Mouse (Mus musculus): ENCODE measurements around the gene Rnf43. TPM values are rescaled to one million over a fixed set of nuclear protein-coding genes. Genes with fewer than 3 reads are reported as not detected.

Rnf43 gene
- polyA plus RNA-seq, 1 experiment from 2014 or later: 0.92 TPM

DNA sequence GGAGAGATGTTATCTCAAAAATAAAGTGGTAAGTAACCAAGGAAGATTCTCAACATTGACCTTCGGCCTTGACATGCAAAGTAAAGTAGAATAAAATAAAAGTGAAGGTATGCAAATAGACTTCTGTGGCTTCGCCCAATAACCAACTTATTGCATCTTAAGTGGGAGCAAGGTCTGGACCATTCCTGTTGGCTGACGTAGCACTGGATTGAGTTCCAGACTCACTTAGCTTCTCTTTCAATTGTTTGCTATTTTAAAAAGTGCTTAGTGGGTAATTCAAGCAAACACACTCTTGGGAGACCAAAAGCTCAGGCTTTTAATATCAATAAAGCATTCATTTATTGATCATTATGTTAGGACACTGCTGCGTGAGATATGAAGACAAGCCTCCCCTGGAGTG is 35.6 kb downstream of the Rnf43 start:
- Histone ChIP-seq H3K9ac (replicated peaks) (no peak overlapping the region), H3K9me3 (no peaks in the 10 kb centered on the region), H3K4me1 (no peaks in the 10 kb centered on the region), H3K27ac (replicated peaks) (no peak overlapping the region), H3K27me3 (no peaks in the 10 kb centered on the region), H3K4me2 (replicated peaks) (no peak overlapping the region), H3K36me3 (no peaks in the 10 kb centered on the region), H3K4me3 (no peak overlapping the region)
- no peak for ATAC-seq (replicated peaks)
- WGBS: 86% methylated on average over 4 of the region's 4 CpGs

- ATAC-seq (replicated peaks): no peak
- H3K4me3 ChIP-seq: no peak overlapping the region
- no peak overlapping the region for H3K27ac ChIP-seq (replicated peaks)
- H3K27me3 ChIP-seq: no peaks in the 10 kb centered on the region
- no peak overlapping the region for H3K9ac ChIP-seq (replicated peaks)
- 88% methylated on average over 6 of the region's 6 CpGs for WGBS
- H3K4me2 ChIP-seq (replicated peaks): no peak overlapping the region
- no peaks in the 10 kb centered on the region for H3K9me3 ChIP-seq
- no peaks in the 10 kb centered on the region for H3K4me1 ChIP-seq
- no peaks in the 10 kb centered on the region for H3K36me3 ChIP-seq
These were observed 38.6 kb downstream of the Rnf43 start for GRCm38 (mm10) chr11:87701108-87701507.

DNA sequence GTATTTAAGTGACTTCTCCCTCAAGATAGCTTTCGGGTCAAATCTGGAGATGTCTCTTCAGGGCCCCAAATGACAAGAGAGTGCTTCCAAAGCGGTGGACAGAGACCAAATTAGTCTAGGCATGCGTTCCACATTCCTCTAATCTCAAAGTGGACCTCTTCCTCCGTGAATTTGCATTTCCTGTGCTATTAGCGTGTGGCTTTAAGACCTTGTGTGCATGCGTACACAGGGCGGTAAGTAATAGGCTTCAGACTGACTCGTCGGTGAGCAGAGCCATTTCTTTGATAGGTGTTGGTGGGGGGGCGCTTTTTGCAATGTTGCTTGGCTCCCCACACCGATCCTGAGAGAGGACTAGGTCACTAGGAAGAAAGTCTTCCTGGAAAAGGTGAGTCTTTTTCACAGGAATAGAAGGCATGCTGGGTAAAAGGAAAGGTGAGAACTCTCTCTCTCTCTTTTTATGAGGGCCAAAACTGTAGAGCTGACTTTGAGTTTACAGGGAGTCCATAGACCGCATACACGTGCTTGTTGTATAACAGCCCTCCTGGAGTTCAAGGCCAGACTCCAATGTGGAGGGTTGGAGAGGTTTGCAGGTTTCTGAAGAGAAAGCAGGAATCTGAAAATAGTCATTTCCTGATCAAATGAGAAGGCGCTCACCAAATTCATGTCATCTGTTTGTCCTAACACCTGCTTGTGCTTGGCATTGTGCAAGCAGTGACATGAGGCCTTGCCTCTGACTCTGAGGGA is 39.5 kb downstream of the Rnf43 start:
- Histone ChIP-seq H3K27me3 (no peaks in the 10 kb centered on the region), H3K9me3 (no peaks in the 10 kb centered on the region), H3K4me3 (no peak overlapping the region), H3K36me3 (no peaks in the 10 kb centered on the region), H3K4me2 (replicated peaks) (no peak overlapping the region), H3K4me1 (no peaks in the 10 kb centered on the region), H3K27ac (replicated peaks) (no peak overlapping the region), H3K9ac (replicated peaks) (no peak overlapping the region)
- ATAC-seq (replicated peaks): no peak
- 83% methylated on average over 14 of the region's 14 CpGs for WGBS

- 88% methylated on average over 5 of the region's 5 CpGs for WGBS
- no peak for ATAC-seq (replicated peaks)
These were observed 41.1 kb downstream of the Rnf43 start for GRCm38 (mm10) chr11:87703654-87704053.

DNA sequence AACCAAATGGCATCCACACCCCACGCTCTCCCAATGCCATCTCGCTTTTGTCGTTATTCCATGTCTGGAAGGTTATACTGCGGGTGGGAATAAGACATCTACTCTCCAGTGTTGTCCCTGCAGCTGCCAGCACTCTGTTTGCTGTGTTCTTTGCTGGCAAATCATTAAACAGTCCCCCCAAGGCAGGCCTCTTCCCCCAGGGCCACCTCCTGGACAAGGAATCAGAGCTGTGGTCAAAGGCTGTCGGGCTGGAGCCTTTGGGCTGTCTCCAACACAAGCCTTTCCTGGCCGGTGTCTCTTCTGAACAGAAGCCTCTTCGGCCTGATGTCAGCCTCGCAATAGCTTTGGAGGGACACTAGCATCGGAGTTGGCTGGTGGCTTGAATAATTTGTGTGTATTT is 41.8 kb downstream of the Rnf43 start:
- Histone ChIP-seq H3K4me1 (no peaks in the 10 kb centered on the region), H3K9ac (replicated peaks) (no peak overlapping the region), H3K9me3 (no peaks in the 10 kb centered on the region), H3K36me3 (no peaks in the 10 kb centered on the region), H3K27me3 (no peaks in the 10 kb centered on the region), H3K4me3 (no peak overlapping the region), H3K4me2 (replicated peaks) (no peak overlapping the region), H3K27ac (replicated peaks) (no peak overlapping the region)
- 89% methylated on average over 9 of the region's 9 CpGs for WGBS
- ATAC-seq (replicated peaks): no peak

More at GRCm38 (mm10) chr11:87703654-87704053, 41.1 kb downstream of the Rnf43 start:
- Histone ChIP-seq H3K27me3 (no peaks in the 10 kb centered on the region), H3K9ac (replicated peaks) (no peak overlapping the region), H3K36me3 (no peaks in the 10 kb centered on the region), H3K27ac (replicated peaks) (no peak overlapping the region), H3K4me1 (no peaks in the 10 kb centered on the region), H3K4me2 (replicated peaks) (no peak overlapping the region), H3K4me3 (no peak overlapping the region), H3K9me3 (no peaks in the 10 kb centered on the region)

GRCm38 (mm10) chr11:87707570-87707969 is 45.0 kb downstream of the Rnf43 start:
- WGBS: 38% methylated on average over 8 of the region's 8 CpGs
- ATAC-seq (replicated peaks): no peak
- Histone ChIP-seq H3K4me2 (replicated peaks) (no peak overlapping the region), H3K27ac (replicated peaks) (no peak overlapping the region), H3K36me3 (no peaks in the 10 kb centered on the region), H3K9ac (replicated peaks) (no peak overlapping the region), H3K27me3 (no peaks in the 10 kb centered on the region), H3K4me3 (no peak overlapping the region), H3K9me3 (no peaks in the 10 kb centered on the region), H3K4me1 (peaks cover 10% of the 10 kb centered on the region)

GRCm38 (mm10) chr11:87708979-87709378 is 46.5 kb downstream of the Rnf43 start:
- ATAC-seq (replicated peaks): no peak
- Histone ChIP-seq H3K9ac (replicated peaks) (no peak overlapping the region), H3K9me3 (no peaks in the 10 kb centered on the region), H3K4me2 (replicated peaks) (no peak overlapping the region), H3K4me1 (peaks cover 10% of the 10 kb centered on the region), H3K4me3 (no peak overlapping the region), H3K27ac (replicated peaks) (no peak overlapping the region), H3K36me3 (no peaks in the 10 kb centered on the region), H3K27me3 (no peaks in the 10 kb centered on the region)
- WGBS: 84% methylated on average over 5 of the region's 5 CpGs

DNA sequence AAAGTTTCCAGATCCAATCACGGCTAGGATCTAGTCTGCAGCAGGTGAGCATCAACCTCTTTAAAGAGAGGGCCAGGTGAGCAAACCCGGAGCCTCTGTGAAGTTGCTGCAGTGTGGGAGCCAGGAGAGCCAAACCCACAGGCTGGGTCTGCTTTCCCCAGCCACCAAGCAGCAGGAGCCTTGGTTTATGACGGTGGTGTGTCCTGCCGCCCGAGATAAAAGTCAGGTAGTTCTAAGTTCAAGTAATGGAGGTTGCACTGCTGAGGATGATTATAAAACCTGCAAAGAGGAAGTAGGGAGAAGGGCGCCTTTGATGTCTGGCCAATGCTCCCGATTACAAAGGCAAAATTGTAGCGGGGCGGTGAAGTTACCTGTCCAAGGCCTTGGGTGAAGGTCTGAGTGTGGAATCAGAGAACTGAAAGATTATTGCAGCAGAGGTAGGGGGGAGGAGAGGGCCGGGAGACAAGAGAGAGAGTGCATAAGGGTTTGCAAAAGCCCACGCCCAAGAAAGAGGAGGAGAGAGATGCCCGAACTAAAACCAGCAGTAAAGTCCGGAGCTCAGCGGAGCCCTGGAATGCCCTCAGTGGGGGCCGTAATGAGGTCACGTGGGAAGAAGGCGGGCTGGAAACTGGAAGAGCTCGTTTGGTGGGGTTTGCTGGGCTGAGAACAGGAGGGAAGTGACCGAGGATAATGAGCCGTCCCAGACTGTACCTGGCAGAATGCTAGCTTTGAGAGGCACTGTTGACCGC is 47.2 kb downstream of the Rnf43 start:
- WGBS: 8% methylated on average over 21 of the region's 21 CpGs
- peak overlapping the region; percentile 44 for H3K4me2 ChIP-seq (replicated peaks)
- no peaks in the 10 kb centered on the region for H3K27me3 ChIP-seq
- H3K27ac ChIP-seq (replicated peaks): no peak overlapping the region
- H3K9ac ChIP-seq (replicated peaks): 0 out of 2 replicates have a peak overlapping the region, but pooled peaks have one; percentile 12
- peaks cover 10% of the 10 kb centered on the region for H3K4me1 ChIP-seq
- H3K36me3 ChIP-seq: no peaks in the 10 kb centered on the region
- H3K4me3 ChIP-seq: peak overlapping the region; percentile 21
- ATAC-seq (replicated peaks): no peak
- H3K9me3 ChIP-seq: no peaks in the 10 kb centered on the region

- 48% methylated on average over 7 of the region's 7 CpGs for WGBS
- peak overlapping the region; percentile 21 for H3K4me3 ChIP-seq
- 0 out of 2 replicates have a peak overlapping the region, but pooled peaks have one; percentile 12 for H3K9ac ChIP-seq (replicated peaks)
- ATAC-seq (replicated peaks): no peak
- peaks cover 10% of the 10 kb centered on the region for H3K4me1 ChIP-seq
- no peak overlapping the region for H3K27ac ChIP-seq (replicated peaks)
- H3K9me3 ChIP-seq: no peaks in the 10 kb centered on the region
- no peaks in the 10 kb centered on the region for H3K27me3 ChIP-seq
- peak overlapping the region; percentile 44 for H3K4me2 ChIP-seq (replicated peaks)
- no peaks in the 10 kb centered on the region for H3K36me3 ChIP-seq
These were observed 47.7 kb downstream of the Rnf43 start for GRCm38 (mm10) chr11:87710262-87710615.

GRCm38 (mm10) chr11:87712188-87712587 is 49.7 kb downstream of the Rnf43 start:
- Histone ChIP-seq H3K4me1 (peaks cover 10% of the 10 kb centered on the region), H3K9ac (replicated peaks) (no peak overlapping the region), H3K4me3 (no peak overlapping the region), H3K4me2 (replicated peaks) (no peak overlapping the region), H3K36me3 (no peaks in the 10 kb centered on the region), H3K27ac (replicated peaks) (no peak overlapping the region), H3K9me3 (no peaks in the 10 kb centered on the region), H3K27me3 (no peaks in the 10 kb centered on the region)
- WGBS: 79% methylated on average over 4 of the region's 4 CpGs
- no peak for ATAC-seq (replicated peaks)

- 87% methylated on average over 4 of the region's 4 CpGs for WGBS
- H3K9ac ChIP-seq (replicated peaks): no peak overlapping the region
- no peak overlapping the region for H3K27ac ChIP-seq (replicated peaks)
- H3K9me3 ChIP-seq: no peaks in the 10 kb centered on the region
- H3K27me3 ChIP-seq: no peaks in the 10 kb centered on the region
- H3K4me1 ChIP-seq: no peaks in the 10 kb centered on the region
- H3K4me3 ChIP-seq: no peak overlapping the region
- no peak overlapping the region for H3K4me2 ChIP-seq (replicated peaks)
- no peak for ATAC-seq (replicated peaks)
- no peaks in the 10 kb centered on the region for H3K36me3 ChIP-seq
These were observed 53.5 kb downstream of the Rnf43 start for GRCm38 (mm10) chr11:87715999-87716398.

- no peak for ATAC-seq (replicated peaks)
- WGBS: 71% methylated on average over 7 of the region's 7 CpGs
- H3K9me3 ChIP-seq: no peaks in the 10 kb centered on the region
- H3K27me3 ChIP-seq: no peaks in the 10 kb centered on the region
- no peak overlapping the region for H3K4me2 ChIP-seq (replicated peaks)
- no peak overlapping the region for H3K4me3 ChIP-seq
- H3K9ac ChIP-seq (replicated peaks): no peak overlapping the region
- no peak overlapping the region for H3K27ac ChIP-seq (replicated peaks)
- H3K36me3 ChIP-seq: no peaks in the 10 kb centered on the region
- H3K4me1 ChIP-seq: no peaks in the 10 kb centered on the region
These were observed 57.0 kb downstream of the Rnf43 start for GRCm38 (mm10) chr11:87719526-87719925.
